Mouse (Mus musculus): Measurements from ENCODE around the gene B830017H08Rik. TPM values are rescaled to one million over a fixed set of nuclear protein-coding genes. Genes with fewer than 3 reads are reported as not detected.

Gene B830017H08Rik
- polyA plus RNA-seq, 1 experiment from 2014 or later, result not detected

- Histone ChIP-seq H3K4me3 (ENCODE audit: control insufficient read depth in 1 of 2, insufficient read depth in 1 of 2, low read depth in 1 of 2, low read length in 2 of 2) (no peak overlapping the region), H3K4me1 (ENCODE audit: control insufficient read depth in 2 of 2, insufficient read depth in 2 of 2, low read length in 2 of 2) (peaks cover 18 to 49% of the 10 kb centered on the region in 2 experiments), H3K27ac (replicated peaks in 1 of 2; ENCODE audit: control insufficient read depth in 1 of 2, insufficient read depth in 1 of 2, low read depth in 2 of 2, low read length in 2 of 2) (peak overlapping the region; percentile 34 to 64), H3K9me3 (ENCODE audit: control insufficient read depth, low read length) (no peaks in the 10 kb centered on the region), H3K36me3 (ENCODE audit: control insufficient read depth, insufficient read depth, low read length) (peaks cover 15% of the 10 kb centered on the region), H3K9ac (ENCODE audit: low read length) (no peak overlapping the region), H3K4me2 (ENCODE audit: low read length) (no peak overlapping the region), H3K27me3 (ENCODE audit: control insufficient read depth, insufficient read depth, low read length) (no peaks in the 10 kb centered on the region)
- WGBS, result 26% methylated on average over 4 of the region's 4 CpGs
- ATAC-seq (ENCODE audit: insufficient number of reproducible peaks, insufficient read depth, low FRiP score, low read depth), result 0 out of 2 replicates have a peak, but pooled peaks have one; percentile 14
Measured at GRCm38 (mm10) chr16:17875174-17875573, 42.3 kb downstream of the B830017H08Rik start.

GRCm38 (mm10) chr16:17876096-17876495 is 43.2 kb downstream of the B830017H08Rik start:
- Histone ChIP-seq H3K36me3 (ENCODE audit: control insufficient read depth, insufficient read depth, low read length) (peaks cover 9% of the 10 kb centered on the region), H3K4me2 (ENCODE audit: low read length) (no peak overlapping the region), H3K27ac (replicated peaks in 1 of 2; ENCODE audit: control insufficient read depth in 1 of 2, insufficient read depth in 1 of 2, low read depth in 2 of 2, low read length in 2 of 2) (no peak overlapping the region), H3K9me3 (ENCODE audit: control insufficient read depth, low read length) (no peaks in the 10 kb centered on the region), H3K4me1 (ENCODE audit: control insufficient read depth in 2 of 2, insufficient read depth in 2 of 2, low read length in 2 of 2) (peaks cover 18 to 45% of the 10 kb centered on the region in 2 experiments), H3K9ac (ENCODE audit: low read length) (no peak overlapping the region), H3K27me3 (ENCODE audit: control insufficient read depth, insufficient read depth, low read length) (no peaks in the 10 kb centered on the region), H3K4me3 (ENCODE audit: control insufficient read depth in 1 of 2, insufficient read depth in 1 of 2, low read depth in 1 of 2, low read length in 2 of 2) (no peak overlapping the region)
- ATAC-seq (ENCODE audit: insufficient number of reproducible peaks, insufficient read depth, low FRiP score, low read depth), result no peak
- WGBS, result 90% methylated on average over 1 of the region's 1 CpGs

- Histone ChIP-seq H3K9ac (ENCODE audit: low read length) (no peak overlapping the region), H3K9me3 (ENCODE audit: control insufficient read depth, low read length) (no peaks in the 10 kb centered on the region), H3K27me3 (ENCODE audit: control insufficient read depth, insufficient read depth, low read length) (no peaks in the 10 kb centered on the region), H3K4me3 (ENCODE audit: control insufficient read depth in 1 of 2, insufficient read depth in 1 of 2, low read depth in 1 of 2, low read length in 2 of 2) (no peak overlapping the region), H3K27ac (replicated peaks in 1 of 2; ENCODE audit: control insufficient read depth in 1 of 2, insufficient read depth in 1 of 2, low read depth in 2 of 2, low read length in 2 of 2) (no peak overlapping the region), H3K4me1 (ENCODE audit: control insufficient read depth in 2 of 2, insufficient read depth in 2 of 2, low read length in 2 of 2) (peaks cover 11 to 27% of the 10 kb centered on the region in 2 experiments), H3K4me2 (ENCODE audit: low read length) (no peak overlapping the region), H3K36me3 (ENCODE audit: control insufficient read depth, insufficient read depth, low read length) (peaks cover 8% of the 10 kb centered on the region; the same call in 1 of the 2 replicates)
- 81% methylated on average over 4 of the region's 4 CpGs for WGBS
- ATAC-seq (ENCODE audit: insufficient number of reproducible peaks, insufficient read depth, low FRiP score, low read depth), result no peak
Measured at GRCm38 (mm10) chr16:17879571-17879970, 46.6 kb downstream of the B830017H08Rik start.

- Histone ChIP-seq H3K4me3 (ENCODE audit: control insufficient read depth in 1 of 2, insufficient read depth in 1 of 2, low read depth in 1 of 2, low read length in 2 of 2) (no peak overlapping the region), H3K36me3 (ENCODE audit: control insufficient read depth, insufficient read depth, low read length) (peaks cover 8% of the 10 kb centered on the region; the same call in 1 of the 2 replicates), H3K9me3 (ENCODE audit: control insufficient read depth, low read length) (no peaks in the 10 kb centered on the region), H3K27me3 (ENCODE audit: control insufficient read depth, insufficient read depth, low read length) (no peaks in the 10 kb centered on the region), H3K4me1 (ENCODE audit: control insufficient read depth in 2 of 2, insufficient read depth in 2 of 2, low read length in 2 of 2) (peaks cover 6 to 17% of the 10 kb centered on the region in 2 experiments; a peak in 3 of 4 replicates), H3K27ac (replicated peaks in 1 of 2; ENCODE audit: control insufficient read depth in 1 of 2, insufficient read depth in 1 of 2, low read depth in 2 of 2, low read length in 2 of 2) (no peak overlapping the region), H3K9ac (ENCODE audit: low read length) (no peak overlapping the region), H3K4me2 (ENCODE audit: low read length) (no peak overlapping the region)
- ATAC-seq (ENCODE audit: insufficient number of reproducible peaks, insufficient read depth, low FRiP score, low read depth), result no peak
Measured at GRCm38 (mm10) chr16:17882196-17882595, 49.3 kb downstream of the B830017H08Rik start.

DNA sequence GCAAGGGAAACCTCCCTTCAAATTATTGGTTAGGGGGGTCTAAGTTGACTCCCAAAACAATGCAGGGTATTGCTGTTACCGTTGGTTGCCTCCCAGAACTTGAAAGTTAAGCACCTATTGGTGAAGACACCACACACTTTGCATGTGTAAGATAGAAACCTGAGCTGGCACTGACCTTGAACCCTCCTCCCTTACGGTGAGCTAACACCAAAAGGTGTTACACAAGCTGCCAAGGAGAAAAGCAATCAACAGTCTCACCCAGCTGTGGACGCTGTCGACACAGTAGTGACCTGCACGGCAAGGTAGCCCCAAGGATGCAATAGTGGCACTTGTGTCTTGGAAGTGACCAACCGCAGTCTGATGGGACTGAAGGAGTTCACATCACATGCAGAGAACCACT is 51.2 kb downstream of the B830017H08Rik start:
- Histone ChIP-seq H3K4me2 (ENCODE audit: low read length) (no peak overlapping the region), H3K4me3 (ENCODE audit: control insufficient read depth in 1 of 2, insufficient read depth in 1 of 2, low read depth in 1 of 2, low read length in 2 of 2) (no peak overlapping the region), H3K9me3 (ENCODE audit: control insufficient read depth, low read length) (no peaks in the 10 kb centered on the region), H3K4me1 (ENCODE audit: control insufficient read depth in 2 of 2, insufficient read depth in 2 of 2, low read length in 2 of 2) (peaks cover 4 to 13% of the 10 kb centered on the region in 2 experiments; a peak in 3 of 4 replicates), H3K27ac (replicated peaks in 1 of 2; ENCODE audit: control insufficient read depth in 1 of 2, insufficient read depth in 1 of 2, low read depth in 2 of 2, low read length in 2 of 2) (no peak overlapping the region), H3K27me3 (ENCODE audit: control insufficient read depth, insufficient read depth, low read length) (no peaks in the 10 kb centered on the region), H3K9ac (ENCODE audit: low read length) (no peak overlapping the region), H3K36me3 (ENCODE audit: control insufficient read depth, insufficient read depth, low read length) (peaks cover 8% of the 10 kb centered on the region; the same call in 1 of the 2 replicates)
- ATAC-seq (ENCODE audit: insufficient number of reproducible peaks, insufficient read depth, low FRiP score, low read depth), result no peak
- WGBS, result 60% methylated on average over 6 of the region's 6 CpGs

Other genes with a start within 250 kb of the B830017H08Rik start
- gene Slc7a4, start 249.9 kb upstream of the B830017H08Rik start, polyA plus RNA-seq (2014; fragmentation: Nextera tagmentation; extraction: Ambion mirVana), result 10.9 and 12.8 TPM in 2 replicates
- gene Smpd4, start 213.8 kb upstream of the B830017H08Rik start, polyA plus RNA-seq (2014; fragmentation: Nextera tagmentation; extraction: Ambion mirVana), result 22.7 and 23.7 TPM in 2 replicates
- 2.9 and 4.5 TPM in 2 replicates for gene Ccdc74a, start 186.7 kb upstream of the B830017H08Rik start, polyA plus RNA-seq (2014; fragmentation: Nextera tagmentation; extraction: Ambion mirVana)
- 26.8 and 31.6 TPM in 2 replicates for gene Med15, start 100.2 kb upstream of the B830017H08Rik start, polyA plus RNA-seq (2014; fragmentation: Nextera tagmentation; extraction: Ambion mirVana)
- 42.0 and 43.6 TPM in 2 replicates for gene Klhl22, start 73.5 kb upstream of the B830017H08Rik start, polyA plus RNA-seq (2014; fragmentation: Nextera tagmentation; extraction: Ambion mirVana)
- gene Scarf2, start 35.8 kb upstream of the B830017H08Rik start, polyA plus RNA-seq (2014; fragmentation: Nextera tagmentation; extraction: Ambion mirVana), result 7.9 and 11.1 TPM in 2 replicates
- 1.0 and 1.3 TPM in 2 replicates for gene Car15, start 5.2 kb downstream of the B830017H08Rik start, polyA plus RNA-seq (2014; fragmentation: Nextera tagmentation; extraction: Ambion mirVana)
- 0.39 TPM in 1 of 2 replicates, not detected in the other for gene Gm20518, start 58.5 kb downstream of the B830017H08Rik start, polyA plus RNA-seq (2014; fragmentation: Nextera tagmentation; extraction: Ambion mirVana)
- gene Tssk1, start 61.1 kb downstream of the B830017H08Rik start, polyA plus RNA-seq (2014; fragmentation: Nextera tagmentation; extraction: Ambion mirVana), result not detected in 2 replicates
- 45.1 and 49.7 TPM in 2 replicates for gene Dgcr2, start 65.4 kb downstream of the B830017H08Rik start, polyA plus RNA-seq (2014; fragmentation: Nextera tagmentation; extraction: Ambion mirVana)
- not detected in 2 replicates for gene Tssk2, start 65.5 kb downstream of the B830017H08Rik start, polyA plus RNA-seq (2014; fragmentation: Nextera tagmentation; extraction: Ambion mirVana)
- 25.0 and 27.4 TPM in 2 replicates for gene Ess2, start 78.2 kb downstream of the B830017H08Rik start, polyA plus RNA-seq (2014; fragmentation: Nextera tagmentation; extraction: Ambion mirVana)
- not detected in 2 replicates for gene Gsc2, start 81.9 kb downstream of the B830017H08Rik start, polyA plus RNA-seq (2014; fragmentation: Nextera tagmentation; extraction: Ambion mirVana)
- 25.4 and 25.5 TPM in 2 replicates for gene Slc25a1, start 95.1 kb downstream of the B830017H08Rik start, polyA plus RNA-seq (2014; fragmentation: Nextera tagmentation; extraction: Ambion mirVana)
- not detected in 2 replicates for gene Vpreb2, start 147.3 kb downstream of the B830017H08Rik start, polyA plus RNA-seq (2014; fragmentation: Nextera tagmentation; extraction: Ambion mirVana)
- 58.5 and 64.2 TPM in 2 replicates for gene Dgcr6, start 219.7 kb downstream of the B830017H08Rik start, polyA plus RNA-seq (2014; fragmentation: Nextera tagmentation; extraction: Ambion mirVana)